Mouse (Mus musculus): Measurements from ENCODE around the gene Tom1l2.

Tom1l2 gene

GRCm38 (mm10) chr11:60257696-60258095, 95.0 kb downstream of the Tom1l2 start:
- no peak for DNase-seq

GRCm38 (mm10) chr11:60256713-60257112, 96.0 kb downstream of the Tom1l2 start:
- DNase-seq = no peak

GRCm38 (mm10) chr11:60256176-60256681, 96.5 kb downstream of the Tom1l2 start:
- DNase-seq = peak; percentile 69

- DNase-seq = no peak
Observed at GRCm38 (mm10) chr11:60255639-60256038, 97.1 kb downstream of the Tom1l2 start.

GRCm38 (mm10) chr11:60255181-60255580, 97.5 kb downstream of the Tom1l2 start:
- DNase-seq = no peak

GRCm38 (mm10) chr11:60254308-60254707, 98.4 kb downstream of the Tom1l2 start:
- DNase-seq = no peak

- DNase-seq = no peak
Observed at GRCm38 (mm10) chr11:60253546-60253945, 99.2 kb downstream of the Tom1l2 start.

GRCm38 (mm10) chr11:60250971-60251643, 101.6 kb downstream of the Tom1l2 start:
- DNase-seq = no peak

GRCm38 (mm10) chr11:60249885-60250284, 102.8 kb downstream of the Tom1l2 start:
- no peak for DNase-seq

- no peak for DNase-seq
Observed at GRCm38 (mm10) chr11:60248596-60249404, 103.9 kb downstream of the Tom1l2 start.

GRCm38 (mm10) chr11:60247753-60248550, 104.8 kb downstream of the Tom1l2 start:
- no peak for DNase-seq

GRCm38 (mm10) chr11:60246077-60246476, 106.6 kb downstream of the Tom1l2 start:
- DNase-seq = no peak

- no peak for DNase-seq
Observed at GRCm38 (mm10) chr11:60244503-60245143, 108.1 kb downstream of the Tom1l2 start.

- no peak for DNase-seq
Observed at GRCm38 (mm10) chr11:60240509-60240908, 112.2 kb downstream of the Tom1l2 start.

- DNase-seq = no peak
Observed at GRCm38 (mm10) chr11:60235351-60235750, 117.4 kb downstream of the Tom1l2 start.

GRCm38 (mm10) chr11:60233235-60233634, 119.5 kb downstream of the Tom1l2 start:
- DNase-seq = no peak

- DNase-seq = no peak
Observed at GRCm38 (mm10) chr11:60232441-60233058, 120.2 kb downstream of the Tom1l2 start.

- no peak for DNase-seq
Observed at GRCm38 (mm10) chr11:60231951-60232350, 120.8 kb downstream of the Tom1l2 start.

- DNase-seq = no peak
Observed at GRCm38 (mm10) chr11:60231326-60231725, 121.4 kb downstream of the Tom1l2 start.

- DNase-seq = no peak
Observed at GRCm38 (mm10) chr11:60230512-60230911, 122.2 kb downstream of the Tom1l2 start.

- DNase-seq = no peak
Observed at GRCm38 (mm10) chr11:60229821-60230220, 122.9 kb downstream of the Tom1l2 start.

- no peak for DNase-seq
Observed at GRCm38 (mm10) chr11:60228525-60228924, 124.2 kb downstream of the Tom1l2 start.

Measured in right cerebral cortex, postnatal 4 days (tissue).